Mouse (Mus musculus) heart, embryonic 13.5 days (tissue): Measurements from ENCODE around the gene H2-M11. TPM values are rescaled to one million over a fixed set of nuclear protein-coding genes. Genes with fewer than 3 reads are reported as not detected.

ENCODE experiments used
- ATAC-seq: fragments of 200-750 bp; cut with Nextera tagmentation; 2 replicates; pipeline ENCODE4 v1.8.0; 2017; ENCODE audit warnings: moderate TSS enrichment; ENCODE audit not compliant: insufficient number of reproducible peaks, low FRiP score, low TSS enrichment; ENCODE audit errors: extremely low read depth
- H3K27ac ChIP-seq: fragments of 300-500 bp; sonication (generic); replicated peaks from 2 replicates; pipeline ENCODE4 v1.5.1; 2015; ENCODE audit warnings: moderate library complexity, mild to moderate bottlenecking, inconsistent platforms
- H3K27me3 ChIP-seq: fragments of 300-500 bp; sonication (generic); replicated peaks from 2 replicates; pipeline ENCODE4 v1.6.1; 2015; ENCODE audit warnings: mild to moderate bottlenecking, inconsistent platforms
- H3K36me3 ChIP-seq: fragments of 300-500 bp; sonication (generic); 2 replicates; pipeline ENCODE4 v1.6.1; 2015; ENCODE audit warnings: mild to moderate bottlenecking, inconsistent platforms
- H3K4me1 ChIP-seq: fragments of 300-500 bp; sonication (generic); 2 replicates; pipeline ENCODE4 v1.6.1; 2015; ENCODE audit warnings: inconsistent platforms
- H3K4me2 ChIP-seq: fragments of 300-500 bp; sonication (generic); 2 replicates; pipeline ENCODE4 v1.6.1; 2015; ENCODE audit warnings: inconsistent platforms, mild to moderate bottlenecking, moderate library complexity
- H3K4me3 ChIP-seq: fragments of 300-500 bp; sonication (generic); 2 replicates; pipeline ENCODE4 v1.5.1; 2015; ENCODE audit warnings: moderate library complexity, mild to moderate bottlenecking, inconsistent platforms
- H3K9ac ChIP-seq: fragments of 300-500 bp; sonication (generic); 2 replicates; pipeline ENCODE4 v1.6.1; 2015; ENCODE audit warnings: inconsistent platforms, mild to moderate bottlenecking, moderate library complexity
- H3K9me3 ChIP-seq: fragments of 300-500 bp; sonication (generic); 2 replicates; pipeline ENCODE4 v1.6.1; 2016; ENCODE audit warnings: inconsistent platforms
- WGBS: fragments of 180-500 bp; shearing (Covaris S2); methylation state at CpG from one replicate; pipeline ENCODE4 v1.1.7; 2015; ENCODE audit warnings: mixed read lengths; 5-methylcytosine and 5-hydroxymethylcytosine counted together
- polyA plus RNA-seq: library from polyadenylated mRNA; unstranded; fragments of >200 nt; fragmentation: Nextera tagmentation; extraction: Ambion mirVana; gene quantifications from 2 replicates; pipeline ENCODE4 v1.2.1, GENCODE M21; 2015

The H2-M11 gene
- not detected in 2 replicates for polyA plus RNA-seq

- H3K9ac ChIP-seq: no peak within 1 kb of the TSS
- H3K27ac ChIP-seq: no peak within 1 kb of the TSS
- H3K4me1 ChIP-seq: no peaks in the 10 kb centered on the region
- H3K36me3 ChIP-seq: no peaks in the 10 kb centered on the region
- ATAC-seq: no peak
- H3K4me3 ChIP-seq: no peak within 1 kb of the TSS
- no peak within 1 kb of the TSS for H3K4me2 ChIP-seq
- 53% methylated on average over 3 of the region's 3 CpGs for WGBS
- H3K27me3 ChIP-seq: no peaks in the 10 kb centered on the region
- H3K9me3 ChIP-seq: no peaks in the 10 kb centered on the region
Observed at GRCm38 (mm10) chr17:36546775-36547174, at the start of gene H2-M11. Gene H2-M11 (plus strand): TSS chr17:36547075.

GRCm38 (mm10) chr17:36500435-36500834, 46.4 kb upstream of the H2-M11 start:
- Histone ChIP-seq H3K27ac (no peak overlapping the region), H3K4me1 (no peaks in the 10 kb centered on the region), H3K4me3 (no peak overlapping the region), H3K36me3 (no peaks in the 10 kb centered on the region), H3K9ac (no peak overlapping the region), H3K4me2 (no peak overlapping the region), H3K9me3 (no peaks in the 10 kb centered on the region), H3K27me3 (no peaks in the 10 kb centered on the region)
- no peak for ATAC-seq
- 50% methylated on average over 1 of the region's 1 CpGs for WGBS

GRCm38 (mm10) chr17:36503910-36504309, 43.0 kb upstream of the H2-M11 start:
- ATAC-seq: no peak
- Histone ChIP-seq H3K4me3 (no peak overlapping the region), H3K9me3 (no peaks in the 10 kb centered on the region), H3K4me1 (no peaks in the 10 kb centered on the region), H3K36me3 (no peaks in the 10 kb centered on the region), H3K9ac (no peak overlapping the region), H3K27me3 (no peaks in the 10 kb centered on the region), H3K27ac (no peak overlapping the region), H3K4me2 (no peak overlapping the region)

Other genes with a start within 250 kb of the H2-M11 start
- gene H2-M10.1, start 220.9 kb upstream of the H2-M11 start, polyA plus RNA-seq: not detected in 2 replicates
- gene H2-M10.3, start 178.7 kb upstream of the H2-M11 start, polyA plus RNA-seq: not detected in 2 replicates
- not detected in 2 replicates for gene H2-M10.4, start 84.7 kb upstream of the H2-M11 start, polyA plus RNA-seq
- not detected in 2 replicates for gene H2-M9, start 95.6 kb downstream of the H2-M11 start, polyA plus RNA-seq
- not detected in 2 replicates for gene H2-M1, start 125.1 kb downstream of the H2-M11 start, polyA plus RNA-seq
- gene H2-M10.5, start 225.8 kb downstream of the H2-M11 start, polyA plus RNA-seq: not detected in 2 replicates